Mouse (Mus musculus) heart, embryonic 11.5 days (tissue): ENCODE results near the gene Pdk2. TPM values are rescaled to one million over a fixed set of nuclear protein-coding genes. Genes with fewer than 3 reads are reported as not detected.

Experiments used
- ATAC-seq: fragments of 200-750 bp; cut with Nextera tagmentation; replicated peaks from 2 replicates; pipeline ENCODE4 v1.8.0; 2017; ENCODE audit warnings: moderate library complexity; ENCODE audit not compliant: insufficient number of reproducible peaks, low FRiP score, low TSS enrichment
- H3K27ac ChIP-seq: fragments of 300-500 bp; sonication (generic); 2 replicates; pipeline ENCODE4 v1.5.1; 2014; ENCODE audit warnings: mild to moderate bottlenecking, low read depth, low read length
- H3K27me3 ChIP-seq: fragments of 300-500 bp; sonication (generic); 2 replicates; pipeline ENCODE4 v1.6.1; 2014; ENCODE audit warnings: mild to moderate bottlenecking, low read length, mixed read lengths; ENCODE audit not compliant: control insufficient read depth, insufficient read depth
- H3K36me3 ChIP-seq: fragments of 300-500 bp; sonication (generic); 2 replicates; pipeline ENCODE4 v1.6.1; 2014; ENCODE audit warnings: mild to moderate bottlenecking, low read length, moderate library complexity, mixed read lengths; ENCODE audit not compliant: control insufficient read depth, insufficient read depth
- H3K4me1 ChIP-seq: fragments of 300-500 bp; sonication (generic); 2 replicates; pipeline ENCODE4 v1.6.1; 2014; ENCODE audit warnings: low read length; ENCODE audit not compliant: control insufficient read depth, insufficient read depth
- H3K4me2 ChIP-seq: fragments of 300-500 bp; sonication (generic); 2 replicates; pipeline ENCODE4 v1.6.1; 2014; ENCODE audit warnings: mild to moderate bottlenecking, moderate library complexity
- H3K4me3 ChIP-seq: fragments of 300-500 bp; sonication (generic); 2 replicates; pipeline ENCODE4 v1.5.1; 2014; ENCODE audit warnings: low read depth, low read length
- H3K9ac ChIP-seq: fragments of 300-500 bp; sonication (generic); 2 replicates; pipeline ENCODE4 v1.6.1; 2014; ENCODE audit warnings: mild to moderate bottlenecking, low read depth, low read length, moderate library complexity
- H3K9me3 ChIP-seq: fragments of 300-500 bp; sonication (generic); replicated peaks from 2 replicates; pipeline ENCODE4 v1.6.1; 2016; ENCODE audit warnings: low read length; ENCODE audit not compliant: control insufficient read depth
- WGBS: fragments of 180-500 bp; shearing (Covaris S2); extraction: QIAGEN DNeasy Blood & Tissue Kit; methylation state at CpG from one replicate; pipeline ENCODE4 v1.1.7; 2014; ENCODE audit not compliant: insufficient replicate concordance; 5-methylcytosine and 5-hydroxymethylcytosine counted together
- polyA plus RNA-seq: library from polyadenylated mRNA; unstranded; fragments of >200 nt; fragmentation: Nextera tagmentation; extraction: Ambion mirVana; gene quantifications from 2 replicates; pipeline ENCODE4 v1.2.1, GENCODE M21; 2014

Gene Pdk2
- polyA plus RNA-seq, 1 experiment from 2014 or later, result 45.6 TPM

GRCm38 (mm10) chr11:94998041-94998531 lies 43.1 kb downstream of the Pdk2 start:
- Histone ChIP-seq H3K9ac (peak overlapping the region; percentile 56), H3K27ac (peak overlapping the region; percentile 69), H3K4me3 (peak overlapping the region; percentile 30), H3K4me2 (peak overlapping the region; percentile 44), H3K36me3 (peaks cover 33% of the 10 kb centered on the region), H3K9me3 (no peaks in the 10 kb centered on the region), H3K4me1 (peaks cover 58% of the 10 kb centered on the region), H3K27me3 (no peaks in the 10 kb centered on the region)
- WGBS, result 71% methylated on average over 16 of the region's 16 CpGs
- no peak for ATAC-seq

- ATAC-seq, result peak; percentile 91
- Histone ChIP-seq H3K27ac (peak overlapping the region; percentile 71), H3K4me2 (peak overlapping the region; percentile 46), H3K27me3 (no peaks in the 10 kb centered on the region), H3K4me3 (peak overlapping the region; percentile 30), H3K9me3 (no peaks in the 10 kb centered on the region), H3K9ac (peak overlapping the region; percentile 56), H3K4me1 (peaks cover 60% of the 10 kb centered on the region), H3K36me3 (peaks cover 33% of the 10 kb centered on the region)
- WGBS, result 61% methylated on average over 5 of the region's 5 CpGs
Observed at GRCm38 (mm10) chr11:94997596-94997995, 43.6 kb downstream of the Pdk2 start.

DNA sequence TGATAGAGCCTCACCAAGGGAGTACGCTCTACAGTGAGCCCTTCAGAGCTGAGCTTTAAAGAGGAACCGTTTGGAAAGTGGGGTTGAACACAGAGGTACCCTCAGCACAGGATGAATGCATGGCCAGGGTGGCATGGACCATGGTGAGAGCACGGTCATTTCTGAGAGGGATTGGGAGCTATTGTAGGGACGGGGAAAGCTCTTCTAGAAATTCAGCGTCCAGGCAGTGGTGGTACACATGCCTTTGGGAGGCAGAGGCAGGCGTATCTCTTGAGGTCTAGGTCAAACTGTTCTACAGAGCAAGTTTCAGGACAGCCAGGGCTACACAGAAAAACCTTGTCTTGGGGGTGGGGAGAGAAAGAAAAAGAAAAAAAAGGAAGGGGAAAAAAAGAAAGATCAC lies 44.2 kb downstream of the Pdk2 start:
- no peak for ATAC-seq
- Histone ChIP-seq H3K4me1 (peaks cover 63% of the 10 kb centered on the region), H3K9ac (peak overlapping the region; percentile 40; the same call in 1 of the 2 replicates), H3K4me2 (peak overlapping the region; percentile 46), H3K36me3 (peaks cover 27% of the 10 kb centered on the region), H3K9me3 (no peaks in the 10 kb centered on the region), H3K4me3 (no peak overlapping the region), H3K27me3 (no peaks in the 10 kb centered on the region), H3K27ac (peak overlapping the region; percentile 71)
- 77% methylated on average over 6 of the region's 6 CpGs for WGBS

DNA sequence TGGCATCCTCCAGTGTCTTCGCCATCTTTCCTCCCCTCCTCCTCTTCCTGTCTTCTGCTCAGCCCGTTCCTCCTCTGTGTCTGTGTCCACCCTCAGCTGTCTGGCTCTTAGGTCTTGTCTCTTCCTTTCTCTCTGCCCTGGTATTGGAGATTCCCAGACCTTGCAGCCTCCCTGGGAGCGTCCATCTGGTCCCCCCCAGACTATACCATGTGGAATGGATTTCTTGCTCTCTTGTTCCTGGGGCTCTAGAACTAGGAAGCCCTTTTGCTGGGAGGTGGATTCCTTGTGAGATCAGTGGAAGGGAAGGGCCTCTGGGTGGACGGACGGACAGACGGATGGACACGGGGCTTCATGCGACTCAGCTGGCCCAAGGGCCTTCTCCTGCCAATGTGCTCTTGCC lies 45.1 kb downstream of the Pdk2 start:
- H3K27me3 ChIP-seq, result no peaks in the 10 kb centered on the region

GRCm38 (mm10) chr11:94994947-94995772 lies 46.0 kb downstream of the Pdk2 start:
- no peaks in the 10 kb centered on the region for H3K9me3 ChIP-seq
- WGBS, result 80% methylated on average over 11 of the region's 11 CpGs
- peak overlapping the region; percentile 86; the same call in 1 of the 2 replicates for H3K9ac ChIP-seq
- H3K27me3 ChIP-seq, result no peaks in the 10 kb centered on the region
- H3K4me2 ChIP-seq, result peak overlapping the region; percentile 99
- peak overlapping the region; percentile 41; the same call in 1 of the 2 replicates for H3K27ac ChIP-seq
- H3K36me3 ChIP-seq, result peaks cover 20% of the 10 kb centered on the region
- H3K4me3 ChIP-seq, result peak overlapping the region; percentile 80
- no peak for ATAC-seq
- H3K4me1 ChIP-seq, result peaks cover 49% of the 10 kb centered on the region

More for the DNA sequence above, 45.1 kb downstream of the Pdk2 start:
- no peak for ATAC-seq
- peak overlapping the region; percentile 99 for H3K4me2 ChIP-seq
- peaks cover 20% of the 10 kb centered on the region for H3K36me3 ChIP-seq
- H3K4me3 ChIP-seq, result no peak overlapping the region
- 0 out of 2 replicates have a peak overlapping the region, but pooled peaks have one; percentile 7 for H3K9ac ChIP-seq
- peaks cover 59% of the 10 kb centered on the region for H3K4me1 ChIP-seq
- no peaks in the 10 kb centered on the region for H3K9me3 ChIP-seq
- H3K27ac ChIP-seq, result peak overlapping the region; percentile 71; the same call in 1 of the 2 replicates
- 82% methylated on average over 8 of the region's 8 CpGs for WGBS

DNA sequence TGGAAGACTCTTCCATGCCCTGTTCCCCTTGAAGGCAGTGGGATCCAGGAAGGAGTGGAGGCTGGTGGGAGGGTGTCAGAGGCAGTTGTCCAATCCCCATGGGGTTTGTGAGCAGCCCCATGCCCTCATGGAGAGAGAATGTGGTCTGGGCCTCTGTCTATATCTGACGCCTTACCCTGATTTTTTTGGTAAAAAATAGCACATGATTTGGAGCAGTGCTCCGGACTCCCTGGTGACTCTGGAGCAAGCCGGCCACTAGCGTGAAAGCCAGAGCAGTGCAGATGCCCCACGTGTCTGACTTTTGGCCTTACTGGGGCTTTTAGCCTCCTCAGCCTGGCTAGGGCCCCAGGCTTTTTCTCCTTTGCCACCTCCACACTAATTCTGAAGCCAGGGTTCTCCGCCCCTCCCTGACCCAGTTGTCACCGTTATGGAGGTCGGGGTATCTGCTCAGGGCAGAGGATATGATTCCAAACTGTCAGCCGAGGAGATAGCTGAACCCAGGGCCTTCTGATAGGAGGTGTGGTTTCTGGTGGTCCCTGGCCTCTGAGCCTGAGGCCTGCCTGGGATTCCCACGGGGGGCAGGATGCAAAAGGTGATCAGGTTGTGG lies 46.8 kb downstream of the Pdk2 start:
- Histone ChIP-seq H3K4me3 (peak overlapping the region; percentile 80), H3K4me2 (peak overlapping the region; percentile 99), H3K27me3 (no peaks in the 10 kb centered on the region), H3K9me3 (no peaks in the 10 kb centered on the region), H3K36me3 (peaks cover 20% of the 10 kb centered on the region), H3K4me1 (peaks cover 48% of the 10 kb centered on the region), H3K9ac (peak overlapping the region; percentile 86), H3K27ac (peak overlapping the region; percentile 86; the same call in 1 of the 2 replicates)
- no peak for ATAC-seq
- 25% methylated on average over 10 of the region's 10 CpGs for WGBS

- Histone ChIP-seq H3K4me2 (peak overlapping the region; percentile 99), H3K4me1 (peaks cover 55% of the 10 kb centered on the region), H3K27ac (peak overlapping the region; percentile 86), H3K4me3 (peak overlapping the region; percentile 80), H3K27me3 (no peaks in the 10 kb centered on the region), H3K9ac (peak overlapping the region; percentile 86), H3K36me3 (peaks cover 18% of the 10 kb centered on the region), H3K9me3 (no peaks in the 10 kb centered on the region)
- no peak for ATAC-seq
- 3% methylated on average over 22 of the region's 22 CpGs for WGBS
Observed at GRCm38 (mm10) chr11:94992754-94993606, 48.2 kb downstream of the Pdk2 start.

DNA sequence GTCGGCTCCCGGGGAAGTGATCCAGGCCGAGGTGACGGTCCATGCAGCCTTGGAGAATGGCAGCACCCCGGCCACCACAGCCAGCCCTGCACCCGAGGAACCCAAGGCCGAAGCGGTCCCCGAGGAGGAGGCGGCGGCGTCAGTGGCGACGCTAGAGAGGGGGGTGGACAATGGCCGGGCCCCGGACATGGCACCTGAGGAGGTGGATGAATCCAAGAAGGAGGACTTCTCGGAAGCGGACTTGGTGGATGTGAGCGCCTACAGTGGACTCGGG lies 48.7 kb downstream of the Pdk2 start:
- no peak for ATAC-seq
- Histone ChIP-seq H3K27ac (peak overlapping the region; percentile 86), H3K27me3 (no peaks in the 10 kb centered on the region), H3K9me3 (no peaks in the 10 kb centered on the region), H3K4me1 (peaks cover 53% of the 10 kb centered on the region), H3K4me2 (peak overlapping the region; percentile 99), H3K36me3 (peaks cover 13% of the 10 kb centered on the region; the same call in 1 of the 2 replicates), H3K4me3 (peak overlapping the region; percentile 80), H3K9ac (peak overlapping the region; percentile 86)
- 0% methylated on average over 20 of the region's 20 CpGs for WGBS
